Mouse (Mus musculus) layer of hippocampus, adult 9-11 months (tissue): ENCODE measurements at regions not wholly inside any gene's neighbourhood (a gene's known extent, or its start where the extent isn't known, plus 50 kb on each side); places are given as distances from the start of the nearest gene placed in this dataset.

Experiments
- DNase-seq: peaks from one replicate; pipeline ENCODE4 v3.0.0; 2022

- DNase-seq: no peak
These were observed 457.0 kb upstream of the Vstm2b start for GRCm38 (mm10) chr7:40441128-40441527.

- DNase-seq: no peak
These were observed 456.3 kb upstream of the Vstm2b start for GRCm38 (mm10) chr7:40441786-40442185.

GRCm38 (mm10) chr7:40466382-40466781 is 431.7 kb upstream of the Vstm2b start:
- DNase-seq: no peak

GRCm38 (mm10) chr7:40487256-40487655 is 410.9 kb upstream of the Vstm2b start:
- no peak for DNase-seq

DNA sequence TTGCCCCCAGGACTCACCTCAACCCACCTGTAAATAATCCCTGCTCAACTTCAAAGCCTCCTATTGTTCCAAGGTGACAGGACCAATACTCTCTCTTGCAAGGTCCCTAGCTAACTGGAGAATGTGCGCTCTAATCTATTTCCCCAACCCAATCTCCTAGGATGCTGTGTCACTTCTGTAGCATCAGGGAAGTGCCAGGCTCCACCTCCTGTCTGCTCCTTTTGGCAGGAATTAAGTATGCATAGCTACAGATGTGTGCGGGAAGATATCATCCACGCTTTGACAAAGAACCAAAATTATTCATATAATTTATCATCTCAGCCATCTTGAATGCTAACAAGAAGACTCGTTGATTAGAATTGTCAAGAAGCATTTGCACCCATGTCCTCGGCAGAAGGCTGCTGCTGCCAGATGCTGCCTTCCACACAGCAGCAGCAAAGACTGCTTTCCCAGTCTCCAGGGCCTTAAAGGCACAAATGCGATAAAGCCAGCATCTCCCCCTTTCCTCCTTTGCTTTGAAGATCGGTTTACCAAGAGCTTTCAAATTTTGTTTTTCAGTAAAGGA is 375.3 kb upstream of the Vstm2b start:
- no peak for DNase-seq

- DNase-seq: peak; percentile 23
These were observed 361.5 kb upstream of the Vstm2b start for GRCm38 (mm10) chr7:40536601-40537000.

DNA sequence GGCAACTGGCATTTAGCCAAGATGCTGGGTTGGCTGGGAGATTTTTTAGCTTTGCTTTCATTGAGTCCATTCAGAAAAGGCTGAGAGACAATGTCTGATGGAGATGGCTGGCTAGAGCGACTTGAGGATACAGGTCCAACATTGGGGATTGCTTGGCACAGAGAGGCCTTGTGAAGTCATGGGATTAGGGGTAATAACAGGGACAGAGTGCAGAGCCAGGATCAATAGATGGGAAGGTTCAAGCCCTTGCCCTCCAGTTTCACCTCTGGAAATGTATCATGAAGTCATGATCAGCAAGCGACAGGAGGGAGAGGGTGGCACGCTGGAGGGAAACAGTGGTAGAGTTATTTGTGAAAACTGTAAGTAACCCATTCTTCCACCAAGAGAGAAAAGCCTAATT is 360.5 kb upstream of the Vstm2b start:
- no peak for DNase-seq

DNA sequence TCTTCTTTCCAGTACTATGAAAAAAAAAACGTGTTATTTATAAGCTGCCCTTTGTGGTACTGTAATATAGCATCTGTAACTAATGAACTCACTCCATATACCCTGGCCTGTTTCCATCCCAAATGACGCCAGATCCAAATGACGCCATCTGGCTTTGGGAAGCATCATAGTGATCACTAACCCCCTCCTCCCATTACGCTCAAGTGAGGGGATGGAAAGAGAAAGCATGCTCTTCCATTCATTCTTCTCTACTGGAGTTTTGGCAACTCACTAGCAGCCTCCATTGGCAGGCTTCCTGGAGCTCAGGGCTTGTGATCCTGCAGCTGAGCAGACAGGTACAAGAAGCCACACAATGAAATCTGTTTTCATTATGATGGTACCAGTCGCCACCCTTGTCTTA is 358.3 kb upstream of the Vstm2b start:
- DNase-seq: peak; percentile 11

DNA sequence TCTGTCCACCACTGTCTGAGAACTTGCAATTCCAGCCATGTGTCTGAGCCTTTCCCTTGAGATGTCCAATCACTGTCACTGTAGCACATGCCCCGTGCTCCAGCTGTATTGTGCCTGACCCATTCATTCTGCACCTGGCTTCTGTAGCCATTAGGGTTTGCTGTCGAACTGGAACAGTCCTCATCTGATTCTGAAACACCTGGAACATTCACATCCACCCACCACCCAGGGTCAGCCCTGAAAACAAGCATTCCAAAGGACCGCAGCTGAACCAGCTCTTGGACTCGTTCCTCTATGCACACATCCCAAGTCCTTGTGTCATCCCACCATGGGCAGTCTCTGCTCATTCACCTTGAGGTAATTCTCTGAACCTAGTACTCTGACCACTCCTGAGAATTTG is 356.8 kb upstream of the Vstm2b start:
- DNase-seq: no peak

GRCm38 (mm10) chr7:40563447-40564118 is 334.5 kb upstream of the Vstm2b start:
- DNase-seq: no peak

DNA sequence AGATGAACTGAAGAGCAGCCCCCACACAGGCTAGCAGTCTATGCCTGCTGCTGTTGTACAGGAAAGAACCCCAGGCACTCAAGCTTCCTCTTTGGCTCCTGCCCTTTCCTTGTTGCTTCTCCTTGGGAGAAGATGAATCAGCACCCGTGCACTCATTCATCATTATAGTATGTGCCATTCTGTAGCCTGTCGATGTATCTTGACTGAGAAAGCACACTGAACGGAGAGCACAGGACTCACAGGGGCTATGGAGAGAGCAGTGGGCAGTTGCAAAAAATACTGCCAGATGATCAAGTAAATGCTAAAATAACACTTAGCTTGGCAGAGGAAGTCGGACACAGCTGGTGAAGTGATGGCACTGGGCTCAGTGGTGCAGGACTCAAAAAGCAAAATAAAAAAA is 322.2 kb upstream of the Vstm2b start:
- no peak for DNase-seq

GRCm38 (mm10) chr7:40577365-40577764 is 320.8 kb upstream of the Vstm2b start:
- no peak for DNase-seq

DNA sequence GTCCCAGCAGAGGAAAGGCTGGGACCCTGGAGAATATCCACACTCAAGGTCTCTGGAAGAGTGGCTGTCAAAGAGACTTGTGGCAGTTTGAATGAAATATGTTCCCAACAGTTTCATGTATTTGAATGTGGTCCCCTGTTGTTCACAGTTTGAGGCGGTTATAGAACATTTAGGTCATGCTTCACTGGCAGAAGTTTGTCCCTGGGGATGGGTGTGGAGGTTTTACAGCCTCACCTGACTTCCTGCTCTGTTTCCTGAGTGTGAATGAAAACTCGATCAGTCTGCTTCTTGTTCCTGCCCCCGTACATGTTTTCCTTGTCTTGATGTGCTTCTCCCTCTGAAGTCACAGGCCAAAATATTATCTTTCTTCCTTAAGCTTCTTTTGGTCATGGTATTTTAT is 277.4 kb upstream of the Vstm2b start:
- no peak for DNase-seq

GRCm38 (mm10) chr7:40622811-40623210 is 275.3 kb upstream of the Vstm2b start:
- peak; percentile 67 for DNase-seq

DNA sequence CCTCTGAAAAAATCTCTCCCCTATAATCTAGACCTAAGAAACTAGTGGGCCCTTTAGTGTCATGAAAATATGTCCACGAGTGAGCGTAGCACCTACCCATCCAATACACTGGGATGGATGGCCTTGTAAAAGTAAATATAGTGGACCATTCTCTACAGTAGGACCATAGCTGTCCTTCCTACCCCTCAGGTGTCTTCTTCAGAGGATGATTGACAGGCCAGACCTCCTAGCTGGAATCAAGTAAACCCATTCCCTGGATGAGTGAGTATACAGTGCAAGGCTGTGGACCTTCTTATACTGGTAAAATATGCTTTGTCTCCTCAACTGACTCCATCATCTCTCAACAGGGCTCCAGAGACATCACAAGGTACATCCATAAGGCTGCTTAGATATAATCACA is 274.8 kb upstream of the Vstm2b start:
- no peak for DNase-seq

- no peak for DNase-seq
These were observed 261.8 kb upstream of the Vstm2b start for GRCm38 (mm10) chr7:40636369-40636768.

DNA sequence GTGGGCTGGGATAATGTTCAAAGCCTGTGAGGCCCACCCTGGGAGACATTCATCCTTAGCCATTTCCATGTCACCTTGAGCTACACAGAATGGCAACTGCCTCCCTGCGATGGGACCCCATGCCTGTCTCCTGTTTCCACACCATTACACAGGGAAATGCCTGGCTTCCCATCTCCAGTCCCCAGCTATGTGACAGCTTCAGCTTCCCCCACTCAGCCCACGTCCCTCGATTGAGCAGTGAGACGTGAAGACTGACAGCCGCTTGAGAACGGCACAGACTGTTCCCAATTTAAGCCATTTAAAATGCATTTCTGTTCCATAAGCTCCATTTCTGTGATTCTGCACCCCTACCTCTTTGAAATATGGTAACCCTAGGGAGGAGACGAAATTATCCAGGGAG is 243.1 kb upstream of the Vstm2b start:
- peak; percentile 71 for DNase-seq

DNA sequence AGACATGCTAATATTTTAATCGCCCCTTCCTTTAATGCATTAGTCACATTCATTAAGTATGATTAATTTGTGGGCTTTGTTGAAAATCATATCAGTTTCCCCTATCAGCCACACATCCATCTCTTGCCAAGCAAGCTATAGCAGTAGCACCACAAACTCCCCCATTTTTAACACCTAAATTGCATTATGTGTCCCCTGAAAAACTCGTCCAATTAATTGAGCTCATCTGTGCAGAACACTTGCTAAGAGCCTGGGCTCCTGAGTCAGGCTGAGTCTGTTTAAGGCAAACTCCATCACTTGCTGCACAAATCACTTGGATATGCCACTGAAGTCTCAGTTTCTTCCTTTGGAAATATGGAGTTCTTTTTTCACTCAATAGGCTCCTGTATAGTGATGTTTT is 242.7 kb upstream of the Vstm2b start:
- DNase-seq: peak; percentile 54

DNA sequence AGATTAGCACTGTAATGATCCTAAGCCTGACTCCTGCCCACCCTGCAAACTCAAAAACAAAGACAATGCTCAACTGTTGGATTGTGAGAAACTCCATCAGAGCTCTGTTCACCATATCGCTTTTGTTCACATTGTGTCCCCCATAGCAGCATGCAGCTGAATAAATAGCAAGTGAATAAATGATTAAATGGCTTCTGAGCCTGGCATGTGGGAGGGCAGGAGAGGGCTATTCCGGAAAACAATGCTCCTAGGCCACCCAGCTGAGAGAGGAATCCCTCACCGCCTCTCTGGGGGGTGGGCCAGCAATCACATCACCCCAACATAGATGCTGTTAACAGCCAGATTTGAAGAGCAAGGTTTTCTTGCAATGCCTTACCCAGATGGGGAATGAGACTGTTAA is 238.5 kb upstream of the Vstm2b start:
- DNase-seq: no peak

DNA sequence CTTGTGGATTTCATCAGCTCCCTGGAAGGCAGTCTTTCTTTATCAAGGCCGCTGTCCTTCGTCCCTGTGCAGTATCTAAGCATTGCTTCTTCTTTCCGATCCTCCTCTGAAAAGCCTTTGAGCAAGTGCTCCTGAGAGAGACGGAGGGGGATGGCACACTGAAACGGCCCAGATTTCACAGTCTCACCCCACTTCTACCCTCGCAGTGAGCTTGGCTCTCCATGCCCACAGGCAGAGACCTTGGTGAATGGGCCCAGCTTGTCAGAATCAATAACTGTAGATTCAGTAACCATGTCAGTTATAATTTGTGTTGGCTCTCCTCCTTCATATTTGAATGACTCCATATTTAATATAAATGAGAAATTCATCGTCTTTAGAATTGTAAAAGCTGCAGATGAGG is 234.3 kb upstream of the Vstm2b start:
- no peak for DNase-seq

GRCm38 (mm10) chr7:40666625-40667024 is 231.5 kb upstream of the Vstm2b start:
- no peak for DNase-seq

DNA sequence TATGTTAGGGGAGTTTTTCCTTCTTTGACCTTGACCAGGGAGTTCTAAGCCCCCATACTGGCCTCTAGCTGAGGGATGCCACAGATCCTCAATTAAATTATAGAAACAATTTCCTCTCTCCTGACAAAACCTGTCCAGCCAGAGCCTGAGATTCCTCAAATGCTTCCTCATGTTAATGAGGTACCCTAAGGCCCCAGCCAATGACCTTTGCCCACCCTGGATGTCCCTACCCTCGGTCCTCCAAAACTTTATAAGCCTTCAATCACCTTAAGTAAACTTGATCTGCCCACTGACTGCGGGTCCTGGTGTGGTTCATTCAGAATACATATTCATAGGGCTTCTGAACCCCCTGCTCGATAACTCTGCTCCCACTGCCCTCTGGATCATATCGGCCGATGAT is 227.7 kb upstream of the Vstm2b start:
- no peak for DNase-seq

GRCm38 (mm10) chr7:40671068-40671467 is 227.1 kb upstream of the Vstm2b start:
- no peak for DNase-seq

- DNase-seq: no peak
These were observed 225.8 kb upstream of the Vstm2b start for GRCm38 (mm10) chr7:40672348-40672747.

DNA sequence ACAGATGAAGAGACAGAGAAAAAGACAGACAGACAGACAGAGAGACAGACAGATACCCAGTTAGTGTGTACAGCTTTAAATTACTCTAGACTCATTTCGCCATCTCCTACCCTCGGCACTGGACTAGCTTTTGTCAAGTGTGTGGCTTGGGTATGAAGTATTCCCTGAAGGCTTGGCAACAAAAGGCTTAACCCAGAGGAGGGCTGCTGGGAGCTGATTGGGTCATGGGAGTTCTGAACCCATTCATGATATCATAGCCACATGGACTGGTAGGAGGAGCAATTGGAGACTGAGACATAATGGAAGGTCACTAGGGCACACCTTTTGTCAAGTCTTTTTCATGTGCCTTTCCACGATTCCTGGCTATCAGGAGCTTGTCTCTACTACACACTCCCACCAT is 223.7 kb upstream of the Vstm2b start:
- no peak for DNase-seq
